Mouse (Mus musculus) cerebellum, postnatal 36 days (tissue): Measurements from ENCODE around the gene Syngr1.

Source experiments
- DNase-seq, 2 experiments: peaks; one replicate each; pipeline ENCODE4 v3.0.0; 2021 to 2022; ENCODE audit warnings: mixed read lengths in 2 of 2

Gene Syngr1

DNA sequence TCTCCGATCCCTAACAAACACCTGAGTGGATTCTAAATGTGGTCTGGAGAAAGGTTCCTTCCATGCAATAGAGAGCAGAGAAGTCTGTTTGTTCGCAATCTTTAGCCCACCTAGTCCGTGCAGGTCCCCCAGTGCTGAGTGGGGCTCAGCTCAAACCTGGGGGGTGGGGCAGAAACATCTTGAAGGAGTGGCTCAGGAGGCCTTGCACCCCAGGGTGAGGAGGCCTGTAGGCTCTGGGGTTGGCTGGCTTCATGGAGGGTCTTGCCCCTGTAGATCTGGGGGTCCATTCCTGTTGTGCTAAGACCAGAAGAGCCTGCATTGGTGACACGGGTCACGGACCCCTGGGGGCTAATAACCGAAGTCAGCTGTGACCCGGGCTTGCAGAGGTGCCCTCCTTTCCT is 907 bp downstream of the Syngr1 start:
- DNase-seq = peak; percentile 52 to 56

DNA sequence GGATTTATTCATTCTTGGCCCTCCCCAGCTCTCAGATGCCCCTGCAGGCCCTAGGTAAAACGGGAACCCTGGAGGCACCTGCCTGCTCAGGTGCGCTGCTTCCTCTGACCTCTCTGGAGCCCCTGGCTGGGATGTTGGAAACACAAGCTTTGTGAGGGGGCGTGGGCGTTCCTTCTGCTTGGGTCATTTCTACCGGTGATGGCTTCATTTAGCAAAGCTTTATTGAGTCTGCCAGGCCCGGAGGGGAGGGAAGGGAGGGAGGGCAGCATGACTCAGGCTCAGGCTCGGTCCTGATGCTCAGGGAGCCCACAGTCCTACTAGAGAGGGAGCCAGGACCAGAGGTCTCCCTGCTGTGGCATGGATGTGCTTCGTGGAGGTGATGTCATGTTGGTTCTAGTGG is 1.5 kb downstream of the Syngr1 start:
- DNase-seq = peak; percentile 83

DNA sequence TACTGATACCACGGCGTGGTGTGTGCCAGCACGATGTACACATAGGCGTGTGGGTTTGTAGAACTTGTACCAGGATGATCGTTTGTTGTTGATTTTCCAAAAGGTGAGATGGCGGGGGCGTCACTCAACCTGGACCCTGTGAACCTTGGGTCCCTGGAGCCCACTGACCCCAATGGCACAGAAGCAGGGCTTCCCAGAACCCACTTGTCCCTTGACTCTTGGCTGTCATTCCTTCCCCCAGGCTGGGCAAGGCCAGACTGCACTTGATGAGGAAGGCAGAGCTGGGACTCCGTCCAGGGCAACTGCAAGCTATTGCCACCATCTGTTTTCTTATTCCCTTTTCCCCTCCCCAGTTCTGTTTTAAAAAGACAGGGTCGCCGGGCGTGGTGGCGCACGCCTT is 3.1 kb downstream of the Syngr1 start:
- DNase-seq = peak; percentile 85

DNA sequence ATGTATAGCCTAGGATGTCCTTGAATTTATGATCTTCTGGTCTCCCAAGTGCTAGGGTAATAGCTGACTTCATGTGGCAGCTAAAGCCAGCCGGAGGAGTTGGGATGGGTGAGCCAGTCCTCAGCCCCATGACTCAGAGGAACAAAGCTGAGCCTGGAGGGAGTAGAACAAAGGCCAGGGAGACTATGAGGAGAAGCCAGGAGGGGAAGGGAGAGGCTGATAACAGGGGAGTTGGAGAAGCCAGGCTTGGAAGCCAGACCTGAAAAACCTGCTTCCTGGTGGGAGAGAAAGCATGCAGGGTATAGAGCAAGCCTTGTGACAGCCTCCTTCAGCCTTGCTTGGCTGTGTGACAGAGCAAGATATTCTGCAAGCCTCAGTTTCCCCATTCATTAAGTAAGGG is 4.5 kb downstream of the Syngr1 start:
- no peak for DNase-seq

DNA sequence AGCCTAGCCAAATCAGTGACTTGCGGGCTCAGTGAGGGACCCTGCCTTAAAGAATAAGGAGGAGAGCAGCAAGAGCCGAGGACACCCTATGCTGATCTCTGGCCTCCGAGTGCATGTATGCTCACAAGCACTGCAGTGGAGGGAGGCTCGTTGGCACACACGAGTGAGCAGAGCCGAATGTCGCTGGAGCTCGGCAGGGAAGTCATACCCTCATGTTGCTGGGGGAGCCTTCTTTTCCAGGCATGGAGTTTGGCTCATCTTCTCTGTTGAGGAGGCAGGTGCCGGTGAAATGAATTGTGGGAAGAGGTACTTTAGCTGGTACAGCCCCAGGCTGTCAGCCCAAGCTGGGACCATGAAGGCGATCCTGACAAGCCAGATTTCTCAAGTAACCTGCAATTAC is 5.3 kb downstream of the Syngr1 start:
- peak in 1 of 2 experiments; percentile 32 for DNase-seq

DNA sequence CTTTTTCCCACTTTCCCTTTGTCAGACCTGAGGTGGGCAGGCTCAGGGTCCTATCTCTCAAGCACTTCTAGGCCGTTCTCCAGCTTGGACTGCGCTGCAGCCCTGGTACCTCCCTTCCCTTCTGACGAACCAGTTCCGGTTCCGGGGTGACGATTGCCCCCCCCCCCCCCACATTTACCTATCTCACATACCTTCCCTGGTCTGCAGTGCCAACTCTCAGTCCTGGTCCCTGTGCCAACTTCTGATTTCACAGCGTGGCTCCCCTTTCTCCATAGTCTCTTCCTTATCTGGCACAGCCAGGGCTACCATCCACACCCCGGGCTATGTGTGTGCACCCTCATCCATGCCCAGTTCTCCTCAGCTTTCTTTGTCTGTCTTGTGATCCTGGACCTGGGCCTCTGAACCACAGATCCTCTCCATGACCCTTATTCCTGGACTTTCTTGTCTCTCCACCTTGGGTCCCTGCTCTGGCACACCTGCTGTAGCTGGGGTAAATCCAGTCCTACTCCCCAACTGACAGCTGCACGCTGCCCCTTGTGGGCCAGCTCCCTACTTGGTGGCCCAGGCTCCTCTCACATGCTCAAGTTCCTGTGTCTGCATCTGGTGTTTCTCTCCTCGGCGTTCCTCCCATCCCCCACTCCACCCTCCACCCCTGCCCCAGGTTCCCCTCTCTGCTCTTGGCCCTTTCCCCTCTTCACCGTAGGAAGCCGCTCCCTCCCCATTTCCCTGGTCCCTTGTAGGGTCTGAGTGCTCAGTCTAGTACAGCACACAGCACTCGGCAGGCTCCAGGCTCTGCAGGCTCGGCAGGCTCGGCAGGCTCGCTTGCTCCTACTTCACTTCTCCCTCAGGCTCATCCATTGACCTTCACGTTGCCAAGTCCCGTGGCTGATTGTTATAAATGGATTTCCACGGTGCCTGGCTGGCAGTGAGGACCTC is 6.1 kb downstream of the Syngr1 start:
- DNase-seq = peak in 1 of 2 experiments; percentile 19

DNA sequence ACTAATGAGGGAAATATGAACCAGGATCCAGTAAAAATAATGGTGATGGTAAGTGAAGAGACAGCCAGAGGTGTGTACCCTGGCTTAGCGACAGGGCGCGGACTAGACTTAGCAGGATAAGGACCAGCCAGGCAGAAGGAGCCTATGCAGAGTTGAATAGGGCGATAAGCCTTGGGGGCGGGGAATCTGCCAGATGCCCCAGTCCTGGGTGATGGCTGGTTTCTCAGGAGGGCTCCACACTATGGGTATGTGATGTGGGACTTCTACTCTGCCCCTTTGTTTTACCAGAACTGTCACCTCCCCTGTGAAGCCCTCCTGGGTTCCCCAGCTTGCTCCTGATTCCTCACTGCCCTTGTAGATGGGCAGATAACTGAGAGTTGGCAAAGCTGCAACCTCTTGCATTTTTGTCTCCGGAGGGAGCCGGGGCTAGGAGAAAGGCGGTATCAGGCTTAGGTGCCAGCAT is 6.9 kb downstream of the Syngr1 start:
- DNase-seq = no peak

DNA sequence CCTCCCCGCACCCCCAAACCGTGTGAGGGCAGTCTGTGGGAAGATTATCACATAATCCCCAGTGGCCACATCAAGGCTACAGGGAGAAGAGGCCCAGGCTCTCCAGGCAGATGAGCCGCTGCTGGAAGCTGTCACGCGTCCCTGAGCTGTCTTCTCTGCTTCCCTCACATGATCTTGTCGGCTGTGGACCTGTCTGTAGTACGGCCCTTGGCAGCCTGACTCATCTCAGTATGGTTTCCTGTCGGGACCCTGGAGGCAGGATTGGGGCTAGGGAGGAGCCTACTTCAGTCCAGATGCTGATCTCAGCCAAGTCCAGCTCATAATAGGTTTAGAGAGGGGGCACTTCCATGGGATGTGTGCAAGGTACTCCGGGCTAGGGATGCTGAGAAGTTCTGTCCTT is 7.7 kb downstream of the Syngr1 start:
- DNase-seq = no peak

DNA sequence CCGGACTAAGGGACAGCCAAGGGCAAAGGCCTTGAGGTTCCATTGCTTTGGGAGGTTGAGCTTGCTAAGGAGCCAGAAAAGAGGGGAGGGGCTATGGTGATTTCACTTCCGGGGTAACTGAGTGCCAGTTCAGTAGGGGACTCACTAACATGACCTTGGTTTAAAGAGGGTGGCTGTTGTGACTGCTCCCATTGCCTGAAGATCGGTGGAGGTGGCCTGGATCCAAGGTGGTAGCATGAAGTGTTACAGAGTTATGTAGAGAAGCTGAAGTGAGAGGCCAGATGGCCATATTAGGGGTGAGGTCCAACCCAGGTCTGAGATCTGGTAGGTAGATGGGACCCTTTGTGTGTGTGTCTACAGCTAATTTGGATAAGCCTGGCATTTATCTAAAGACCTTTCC is 8.3 kb downstream of the Syngr1 start:
- no peak for DNase-seq

DNA sequence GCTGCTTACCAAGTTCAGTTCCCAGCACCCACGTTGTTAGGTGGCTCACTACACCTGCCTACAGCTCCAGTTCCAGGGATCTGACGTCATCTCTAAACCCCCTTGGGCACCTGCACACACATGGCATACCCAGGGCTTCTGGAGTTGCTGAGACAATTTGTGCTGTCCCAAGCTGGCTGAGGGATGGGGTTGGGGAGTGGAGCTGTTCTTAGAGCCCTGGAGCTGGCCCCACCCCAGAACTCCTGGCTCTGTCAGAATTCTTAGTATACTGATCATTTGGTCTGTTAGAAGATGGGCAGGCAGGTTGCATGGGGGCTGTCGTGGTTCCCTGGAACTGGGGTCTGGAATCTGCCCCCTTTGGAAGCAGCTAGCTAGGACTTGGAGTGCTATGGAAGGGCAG is 9.1 kb downstream of the Syngr1 start:
- no peak for DNase-seq

DNA sequence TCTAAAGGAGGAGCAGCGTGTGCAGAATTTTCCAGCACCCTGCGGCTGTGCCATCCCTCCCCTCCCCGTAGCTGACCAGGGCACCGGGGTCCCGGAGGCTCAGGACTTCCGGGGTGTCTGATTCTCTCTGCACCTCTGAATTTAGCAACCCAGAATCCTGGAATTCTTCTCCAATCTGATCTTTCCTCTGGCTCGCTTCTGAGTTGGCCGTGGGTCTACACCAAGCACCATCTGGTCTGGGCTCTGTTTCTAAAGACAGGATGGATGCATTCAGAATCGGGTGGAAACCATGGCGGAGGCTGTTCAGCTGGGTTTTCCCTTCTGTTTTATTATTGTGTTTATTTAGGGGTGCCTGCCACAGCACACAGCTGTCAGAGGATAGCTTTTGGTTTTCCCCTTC is 9.7 kb downstream of the Syngr1 start:
- peak; percentile 68 to 75 for DNase-seq

DNA sequence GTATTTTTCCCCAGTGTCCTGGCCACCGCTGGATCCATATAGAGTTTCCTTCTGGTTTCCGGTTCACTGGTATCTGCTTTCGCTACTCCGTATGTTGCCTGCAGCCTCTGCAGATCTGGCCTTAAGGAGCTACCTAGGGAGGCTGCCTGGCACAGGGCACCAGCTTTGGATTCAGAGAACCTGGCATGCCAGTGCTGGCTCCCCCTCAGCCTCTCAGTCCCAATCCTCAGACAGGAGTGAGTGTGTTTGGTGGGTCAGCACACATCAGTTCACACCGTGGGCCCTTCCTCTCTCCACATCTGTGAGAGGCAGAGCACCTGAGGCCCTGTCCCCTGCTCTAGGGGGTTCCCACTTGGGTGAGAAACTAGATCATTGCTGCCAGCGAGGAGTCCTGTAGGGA is 10.4 kb downstream of the Syngr1 start:
- peak in 1 of 2 experiments; percentile 55 for DNase-seq

DNA sequence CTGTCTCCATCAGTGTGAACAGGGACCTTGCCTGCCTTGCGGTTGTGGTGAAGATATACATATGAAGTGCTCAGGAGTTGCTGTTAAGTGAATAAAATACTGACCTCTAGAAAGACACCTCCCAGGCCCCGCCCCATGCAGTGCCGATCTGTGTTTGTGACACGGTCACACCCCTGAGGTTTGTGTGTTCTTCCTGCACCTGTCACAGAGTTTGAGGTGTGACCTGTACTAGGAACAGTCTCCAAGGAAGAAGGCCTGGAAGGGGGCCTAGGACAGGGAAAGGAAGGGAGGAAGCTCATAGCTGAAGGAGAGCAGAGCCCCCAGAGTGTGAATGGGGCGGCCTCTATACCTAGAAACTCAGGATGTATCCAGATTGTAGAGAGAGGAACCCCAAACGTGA is 11.4 kb downstream of the Syngr1 start:
- DNase-seq = peak in 1 of 2 experiments; percentile 37

DNA sequence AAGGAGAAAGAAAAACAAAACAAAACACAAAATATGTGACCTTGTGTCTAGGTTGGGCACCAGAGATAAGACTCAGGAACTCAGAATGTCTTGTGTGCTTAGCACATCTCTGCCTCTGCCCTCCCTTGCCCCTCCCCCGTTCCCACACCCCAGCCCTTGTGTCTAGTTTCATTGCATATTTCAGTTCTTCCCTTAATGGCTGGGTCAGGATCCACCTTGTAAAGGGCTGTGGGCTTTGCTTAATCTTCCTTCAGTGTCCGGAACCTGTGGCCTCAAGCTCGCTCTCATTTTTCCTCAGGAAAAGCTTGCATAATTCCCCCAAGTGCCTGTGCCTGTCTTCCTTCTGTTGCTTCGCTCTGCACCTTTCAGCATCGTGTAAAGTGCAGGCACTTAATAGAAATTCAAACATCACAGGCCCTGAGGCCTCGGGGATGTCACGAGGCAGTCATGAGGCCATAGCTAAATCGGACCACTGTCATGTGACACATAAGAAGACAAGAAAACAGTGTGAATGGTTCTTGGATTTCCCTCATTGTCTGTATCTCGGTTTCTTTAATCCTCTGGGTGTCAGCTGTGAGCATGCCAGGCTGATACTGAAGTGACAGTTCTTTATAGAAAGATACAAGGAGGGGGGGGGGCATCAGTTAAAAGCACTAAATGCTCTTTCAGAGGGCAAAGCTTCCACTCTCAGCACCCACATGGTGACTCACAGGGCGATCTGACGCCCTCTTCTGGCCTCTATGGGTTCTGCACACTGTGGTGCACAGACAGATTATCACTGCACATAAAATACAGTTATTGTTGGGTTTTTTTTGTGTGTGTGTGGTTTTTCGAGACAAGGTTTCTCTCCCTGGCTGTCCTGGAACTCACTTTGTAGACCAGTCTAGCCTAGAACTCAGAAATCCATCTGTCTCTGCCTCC is 14.6 kb downstream of the Syngr1 start:
- no peak for DNase-seq

DNA sequence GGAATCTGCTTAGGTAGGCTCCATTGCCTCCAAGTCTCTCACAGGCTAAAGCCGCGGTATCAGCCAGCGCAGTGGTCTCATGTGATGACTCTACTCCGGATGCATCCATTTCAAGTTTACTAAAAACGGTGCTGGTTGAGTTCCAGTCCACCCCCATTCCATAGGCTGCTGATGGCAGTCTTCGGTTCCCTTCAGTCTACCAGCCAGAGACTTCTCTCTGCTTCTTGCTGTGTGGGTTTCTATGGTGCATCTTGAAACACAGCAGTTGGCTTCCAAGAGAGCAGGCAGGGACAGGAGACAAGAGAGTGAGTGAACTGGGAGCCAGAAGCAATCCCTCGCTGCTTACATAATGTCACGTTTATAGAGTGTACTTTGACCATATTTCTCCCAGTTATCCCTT is 16.0 kb downstream of the Syngr1 start:
- DNase-seq = no peak

DNA sequence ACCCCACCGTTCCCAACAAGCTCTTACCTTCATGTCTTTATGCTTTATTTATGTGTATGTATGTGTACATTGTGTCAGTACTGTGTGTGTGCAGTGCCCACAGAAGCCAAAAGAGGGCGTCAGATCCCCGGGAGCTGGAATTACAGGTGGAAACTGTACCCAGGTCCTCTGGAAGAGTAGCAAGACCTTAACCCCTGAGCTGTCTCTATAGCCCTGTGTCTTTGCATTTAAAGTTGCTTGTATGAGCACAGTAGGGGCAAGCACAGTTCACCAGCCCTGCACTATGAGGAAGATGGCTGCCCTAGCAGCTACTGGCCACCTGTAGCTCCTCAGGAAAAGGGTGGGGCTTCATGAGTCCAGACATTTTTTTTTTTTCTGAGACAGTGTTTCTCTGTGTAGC is 16.4 kb downstream of the Syngr1 start:
- DNase-seq = no peak

DNA sequence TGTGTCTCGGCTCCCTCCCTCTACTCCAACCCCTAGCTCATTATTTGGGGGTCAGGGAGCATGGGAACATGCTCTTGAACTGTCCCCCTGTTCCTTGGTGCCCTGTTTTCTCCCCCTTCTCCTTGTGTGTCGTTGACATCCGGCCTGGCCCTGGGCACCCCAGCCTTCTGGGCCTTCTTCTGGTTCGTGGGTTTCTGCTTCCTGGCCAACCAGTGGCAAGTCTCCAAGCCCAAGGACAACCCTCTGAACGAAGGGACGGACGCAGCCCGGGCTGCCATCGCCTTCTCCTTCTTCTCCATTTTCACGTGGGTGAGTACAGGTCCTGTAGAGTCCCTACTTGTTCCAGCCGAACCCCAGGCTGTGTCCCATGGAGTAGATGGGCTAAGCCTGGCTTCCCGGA is 20.3 kb downstream of the Syngr1 start:
- no peak for DNase-seq

DNA sequence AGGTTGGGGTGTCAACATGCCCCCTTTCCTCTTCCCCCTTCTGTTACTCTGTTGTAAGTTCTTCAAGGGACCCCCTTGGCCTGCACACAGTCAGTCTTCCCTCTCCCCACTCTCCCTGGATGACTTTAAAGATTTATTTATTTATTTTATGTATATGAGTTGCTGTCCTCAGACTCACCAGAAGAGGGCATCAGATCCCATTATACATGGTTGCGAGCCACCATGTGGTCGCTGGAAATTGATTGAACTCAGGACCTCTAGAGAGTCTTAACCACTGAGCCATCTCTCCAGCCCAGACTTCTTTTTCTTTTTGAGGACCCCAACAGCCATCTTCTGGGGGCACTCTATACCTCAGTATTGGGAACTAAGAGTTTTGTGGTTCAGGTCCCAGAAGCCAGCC is 21.4 kb downstream of the Syngr1 start:
- DNase-seq = no peak

DNA sequence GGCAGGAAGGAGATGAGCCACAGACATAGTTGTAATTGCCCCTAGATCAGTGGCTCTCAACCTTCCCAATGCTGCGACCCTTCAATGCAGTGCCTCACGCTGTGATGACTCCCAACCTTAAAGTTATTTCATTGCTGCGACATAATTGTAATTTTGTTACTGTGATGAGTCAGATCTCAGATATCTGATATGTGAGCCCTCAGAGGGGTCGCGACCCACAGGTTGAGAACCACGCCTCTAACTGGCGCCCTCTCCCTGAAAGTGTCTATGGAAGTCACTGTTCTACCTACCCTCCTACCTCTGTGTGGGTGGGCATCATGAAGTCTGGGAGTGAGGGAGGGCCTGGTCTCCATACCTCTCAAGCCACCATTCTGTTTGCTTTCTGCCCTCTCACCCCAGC is 23.3 kb downstream of the Syngr1 start:
- no peak for DNase-seq

DNA sequence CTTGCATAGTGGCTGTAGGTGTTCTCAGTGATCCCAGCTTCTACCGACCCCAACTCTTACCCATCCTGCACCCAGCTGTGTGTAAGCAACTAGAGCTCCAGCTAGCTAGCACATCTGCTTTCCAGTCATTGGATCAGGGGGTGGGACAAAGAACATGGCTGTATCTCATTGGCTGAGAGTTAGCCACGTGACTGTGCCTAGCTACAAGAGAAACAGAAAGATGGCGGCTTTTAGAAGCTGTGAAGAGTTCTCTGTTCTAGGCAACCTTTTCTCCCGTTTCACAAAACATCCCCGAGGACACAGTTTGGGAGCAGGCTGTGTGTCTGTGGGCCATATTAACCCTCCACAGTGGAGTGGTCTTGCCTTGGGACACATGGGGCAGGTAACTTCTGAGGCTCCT is 24.1 kb downstream of the Syngr1 start:
- DNase-seq = no peak

DNA sequence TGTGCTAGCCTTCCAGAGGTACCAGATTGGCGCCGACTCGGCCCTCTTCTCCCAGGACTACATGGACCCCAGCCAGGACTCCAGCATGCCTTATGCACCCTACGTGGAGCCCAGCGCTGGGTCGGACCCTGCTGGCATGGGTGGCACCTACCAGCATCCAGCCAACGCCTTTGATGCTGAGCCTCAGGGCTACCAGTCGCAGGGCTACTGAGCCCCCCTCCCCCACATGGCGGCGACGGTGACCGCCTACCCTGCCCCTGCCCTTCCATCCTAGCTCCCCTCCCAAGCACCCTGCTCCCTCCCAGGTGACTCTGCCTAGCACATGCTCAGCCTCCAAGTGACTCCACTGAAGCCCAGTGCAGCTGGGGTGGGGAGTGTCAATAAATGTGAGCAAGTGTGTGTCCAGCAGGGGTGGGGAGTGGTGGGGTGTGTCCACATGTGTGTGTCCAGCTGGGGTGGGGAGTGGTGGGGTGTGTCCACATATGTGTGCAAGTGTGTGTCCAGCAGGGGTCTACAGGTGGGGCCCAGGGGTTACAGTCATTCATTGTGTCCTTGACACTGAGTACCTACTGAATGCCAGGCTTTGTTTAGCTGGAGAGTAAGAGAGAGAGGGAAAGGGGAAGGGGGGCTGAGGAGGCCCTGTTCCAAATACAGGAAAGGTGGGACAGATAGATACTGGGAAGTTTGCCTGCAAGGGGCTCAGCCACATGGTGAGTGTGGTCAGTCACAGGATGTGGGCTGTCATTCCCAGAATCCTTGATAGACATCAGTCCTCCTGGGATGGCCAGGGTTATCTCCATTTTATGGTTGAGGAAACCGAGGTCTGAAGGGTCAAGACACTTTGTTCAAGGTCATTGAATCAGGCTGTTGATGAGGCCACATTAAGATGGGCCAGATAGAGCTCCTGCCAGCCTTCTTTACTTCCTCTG is 25.0 kb downstream of the Syngr1 start:
- no peak for DNase-seq

DNA sequence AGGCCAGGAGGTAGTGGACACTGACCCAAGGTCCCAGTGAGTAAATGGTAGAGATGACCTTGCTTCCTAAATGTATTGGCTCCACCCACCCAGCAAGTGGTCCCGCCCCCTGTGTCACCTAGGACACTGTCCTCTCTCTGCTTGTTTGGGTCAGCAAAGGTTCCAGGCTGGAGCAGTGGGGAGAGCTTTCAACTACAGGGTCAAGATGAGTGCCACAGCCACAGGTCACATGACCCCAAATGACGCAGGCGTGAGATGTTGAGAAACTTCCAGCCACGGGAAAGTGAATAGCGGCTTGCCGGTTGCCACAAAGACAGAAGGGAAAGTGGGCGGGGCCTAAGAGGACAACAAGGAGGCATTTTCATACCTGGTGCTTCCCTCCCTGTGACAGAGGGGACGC is 26.0 kb downstream of the Syngr1 start:
- no peak for DNase-seq
